Mouse (Mus musculus) heart, adult 18-20 months (tissue): ENCODE measurements at regions not wholly inside any gene's neighbourhood (a gene's known extent, or its start where the extent isn't known, plus 50 kb on each side); places are given as distances from the start of the nearest gene placed in this dataset.

Source experiments
- DNase-seq, 2 experiments: peaks; one replicate each; pipeline ENCODE4 v3.0.0; 2021 to 2022; ENCODE audit warnings: mixed read lengths in 1 of 2

GRCm38 (mm10) chr4:152928422-152928985 lies 450.8 kb upstream of the Kcnab2 start:
- DNase-seq: no peak

- no peak for DNase-seq
Measured at GRCm38 (mm10) chr4:152920261-152920660, 442.6 kb upstream of the Kcnab2 start.

- DNase-seq: no peak
Measured at GRCm38 (mm10) chr4:152919851-152920250, 442.2 kb upstream of the Kcnab2 start.

- no peak for DNase-seq
Measured at GRCm38 (mm10) chr4:152916576-152916975, 438.9 kb upstream of the Kcnab2 start.

GRCm38 (mm10) chr4:152913497-152913896 lies 435.8 kb upstream of the Kcnab2 start:
- no peak for DNase-seq

GRCm38 (mm10) chr4:152912846-152913245 lies 435.2 kb upstream of the Kcnab2 start:
- DNase-seq: no peak

- DNase-seq: peak; percentile 7 to 24
Measured at GRCm38 (mm10) chr4:152908235-152908634, 430.6 kb upstream of the Kcnab2 start.

GRCm38 (mm10) chr4:152902851-152903250 lies 425.2 kb upstream of the Kcnab2 start:
- DNase-seq: no peak

GRCm38 (mm10) chr4:152900049-152900448 lies 422.4 kb upstream of the Kcnab2 start:
- DNase-seq: no peak

- DNase-seq: no peak
Measured at GRCm38 (mm10) chr4:152895076-152895475, 417.4 kb upstream of the Kcnab2 start.

GRCm38 (mm10) chr4:152892997-152893396 lies 415.3 kb upstream of the Kcnab2 start:
- no peak for DNase-seq

- no peak for DNase-seq
Measured at GRCm38 (mm10) chr4:152889211-152889610, 411.5 kb upstream of the Kcnab2 start.

GRCm38 (mm10) chr4:152888306-152888705 lies 410.6 kb upstream of the Kcnab2 start:
- DNase-seq: no peak

GRCm38 (mm10) chr4:152886773-152887172 lies 409.1 kb upstream of the Kcnab2 start:
- DNase-seq: no peak

GRCm38 (mm10) chr4:152881433-152881930 lies 403.8 kb upstream of the Kcnab2 start:
- DNase-seq: no peak

GRCm38 (mm10) chr4:152880368-152880767 lies 402.7 kb upstream of the Kcnab2 start:
- no peak for DNase-seq

GRCm38 (mm10) chr4:152878941-152879340 lies 401.3 kb upstream of the Kcnab2 start:
- DNase-seq: no peak

GRCm38 (mm10) chr4:152878401-152878800 lies 400.7 kb upstream of the Kcnab2 start:
- no peak for DNase-seq

GRCm38 (mm10) chr4:152870046-152870445 lies 392.4 kb upstream of the Kcnab2 start:
- DNase-seq: no peak

GRCm38 (mm10) chr4:152865894-152866293 lies 388.2 kb upstream of the Kcnab2 start:
- no peak for DNase-seq

GRCm38 (mm10) chr4:152862818-152863614 lies 385.3 kb upstream of the Kcnab2 start:
- no peak for DNase-seq

- DNase-seq: no peak
Measured at GRCm38 (mm10) chr4:152859161-152859560, 381.5 kb upstream of the Kcnab2 start.

- DNase-seq: no peak
Measured at GRCm38 (mm10) chr4:152850147-152850546, 372.5 kb upstream of the Kcnab2 start.

- DNase-seq: no peak
Measured at GRCm38 (mm10) chr4:152836080-152836479, 358.4 kb upstream of the Kcnab2 start.
